Comparison of ENCODE assay signal across 13 mouse cellular contexts in genomic region chr9:101439856-101440255, GRCm38 (mm10).
A peak's percentile ranks its signal among the peaks of the same experiment; 100 is the strongest.
DNase-seq lines count a peak whose midpoint lies in the region; ATAC-seq lines count a peak whose summit lies in the region.
"Had no signal": no experiment of that assay in that cellular context is flagged by ENCODE, and none has a peak within 500 bp of the region (broad histone marks: within the 10 kb centered on the region; RNA-seq: fewer than 3 reads in every experiment).

No protein-coding gene starts in this region.

- DNase-seq in frontal cortex, postnatal 25 days (ENCODE audit: low spot score in 2 of 2), result no peak
- DNase-seq in left cerebral cortex, postnatal 14 days (ENCODE audit: low spot score in 2 of 2), result peak; percentile 16 to 40
- no peak for DNase-seq in left cerebral cortex, postnatal 10 days (ENCODE audit: extremely low spot score in 1 of 2, low spot score in 2 of 2)
- peak; percentile 18 for DNase-seq in ZHBTc4 (ENCODE audit: low read depth, low spot score)
- DNase-seq in heart, postnatal 10 days, result peak; percentile 65
- no peak for DNase-seq in embryo, embryonic 10 days (ENCODE audit: low spot score)
- DNase-seq in cerebellum, adult 8-10 months, result no peak
- DNase-seq: cerebellum, adult 18-20 months; forebrain, postnatal 0 days; kidney, adult 9 months; thymus, postnatal 36 days had no signal

- peak; percentile 41; the same call in 1 of the 2 replicates for ATAC-seq in frontal cortex, adult (ENCODE audit: low TSS enrichment)
- ATAC-seq: forebrain, postnatal 0 days; liver, embryonic 12.5 days had no signal

- intact Hi-C loops in left cerebral cortex, postnatal 14 days (cut with DNase I), result loop anchor here (5.0 kb wide), 1 partner anchor 33 kb away; no protein-coding TSS in a partner anchor
- intact Hi-C loops in left cerebral cortex, postnatal 10 days (cut with DNase I), result no loop called here
- intact Hi-C loops in heart, postnatal 10 days (cut with DNase I), result no loop called here

Comparison
In these comparisons a context has a peak if more than half of its experiments do, and no peak if none do; other contexts are left out.
1. DNase-seq: peak in left cerebral cortex, postnatal 14 days (2 of 2), ZHBTc4 (single experiment) and heart, postnatal 10 days (2 of 2); none in frontal cortex, postnatal 25 days (0 of 2), left cerebral cortex, postnatal 10 days (0 of 2), embryo, embryonic 10 days (single experiment) and cerebellum, adult 8-10 months (single experiment).